Mouse (Mus musculus) olfactory bulb, adult 2 months (tissue): Measurements from ENCODE around the gene Lrch3.

Experiments used
- CTCF ChIP-seq: fragments of 200-500 bp; IDR thresholded peaks from 2 replicates; pipeline ENCODE4 v1.5.1; 2012; ENCODE audit warnings: low read depth, mild to moderate bottlenecking, low read length, moderate library complexity; ENCODE audit not compliant: insufficient read depth
- POLR2A ChIP-seq: fragments of 200-500 bp; IDR thresholded peaks from 2 replicates; pipeline ENCODE4 v1.6.1; 2012; ENCODE audit warnings: mild to moderate bottlenecking, low read depth, low read length, moderate library complexity; ENCODE audit not compliant: insufficient read depth

GRCm38 (mm10) chr16:33058033-33058432 lies 144.1 kb downstream of the Lrch3 start:
- TF ChIP-seq POLR2A = no peak
- TF ChIP-seq CTCF = no peak
